Mouse (Mus musculus): Measurements from ENCODE around the gene Cdk16. TPM values are rescaled to one million over a fixed set of nuclear protein-coding genes. Genes with fewer than 3 reads are reported as not detected.

The Cdk16 gene
- total RNA-seq, 2 experiments from 2014 or later: 25.4 to 49.8 TPM

Other genes starting within 250 kb of the Cdk16 start
- not detected in 2 replicates for gene Rgn, start 138.2 kb upstream of the Cdk16 start, total RNA-seq (2015)
- not detected in 2 replicates for gene Rgn, start 138.2 kb upstream of the Cdk16 start, total RNA-seq (2017)
- gene Rbm10, start 70.5 kb upstream of the Cdk16 start, total RNA-seq (2015): 28.4 and 32.0 TPM in 2 replicates
- 66.3 and 82.3 TPM in 2 replicates for gene Rbm10, start 70.5 kb upstream of the Cdk16 start, total RNA-seq (2017)
- 161 and 171 TPM in 2 replicates for gene Ndufb11, start 70.3 kb upstream of the Cdk16 start, total RNA-seq (2015)
- gene Ndufb11, start 70.3 kb upstream of the Cdk16 start, total RNA-seq (2017): 75.1 and 84.7 TPM in 2 replicates
- gene Uba1, start 29.6 kb upstream of the Cdk16 start, total RNA-seq (2015): 158 and 174 TPM in 2 replicates
- 151 and 156 TPM in 2 replicates for gene Uba1, start 29.6 kb upstream of the Cdk16 start, total RNA-seq (2017)
- 30.6 and 32.5 TPM in 2 replicates for gene Usp11, start 16.0 kb downstream of the Cdk16 start, total RNA-seq (2015)
- gene Usp11, start 16.0 kb downstream of the Cdk16 start, total RNA-seq (2017): 32.2 and 36.7 TPM in 2 replicates
- gene Araf, start 109.9 kb downstream of the Cdk16 start, total RNA-seq (2015): 56.3 and 69.0 TPM in 2 replicates
- 32.8 and 43.1 TPM in 2 replicates for gene Araf, start 109.9 kb downstream of the Cdk16 start, total RNA-seq (2017)
- 0.17 TPM in 1 of 2 replicates, not detected in the other for gene Timp1, start 182.2 kb downstream of the Cdk16 start, total RNA-seq (2015)
- gene Timp1, start 182.2 kb downstream of the Cdk16 start, total RNA-seq (2017): not detected in 2 replicates
- gene Syn1, start 233.1 kb downstream of the Cdk16 start, total RNA-seq (2015): 0.07 TPM in 1 of 2 replicates, not detected in the other
- not detected in 2 replicates for gene Syn1, start 233.1 kb downstream of the Cdk16 start, total RNA-seq (2017)
- 27.0 and 38.2 TPM in 2 replicates for gene Cfp, start 243.6 kb downstream of the Cdk16 start, total RNA-seq (2015)
- 19.5 and 32.9 TPM in 2 replicates for gene Cfp, start 243.6 kb downstream of the Cdk16 start, total RNA-seq (2017)

Data from megakaryocyte progenitor cell, adult 5-6 weeks (primary cell).